Mouse (Mus musculus): Measurements from ENCODE around the gene Megf11.

DNA sequence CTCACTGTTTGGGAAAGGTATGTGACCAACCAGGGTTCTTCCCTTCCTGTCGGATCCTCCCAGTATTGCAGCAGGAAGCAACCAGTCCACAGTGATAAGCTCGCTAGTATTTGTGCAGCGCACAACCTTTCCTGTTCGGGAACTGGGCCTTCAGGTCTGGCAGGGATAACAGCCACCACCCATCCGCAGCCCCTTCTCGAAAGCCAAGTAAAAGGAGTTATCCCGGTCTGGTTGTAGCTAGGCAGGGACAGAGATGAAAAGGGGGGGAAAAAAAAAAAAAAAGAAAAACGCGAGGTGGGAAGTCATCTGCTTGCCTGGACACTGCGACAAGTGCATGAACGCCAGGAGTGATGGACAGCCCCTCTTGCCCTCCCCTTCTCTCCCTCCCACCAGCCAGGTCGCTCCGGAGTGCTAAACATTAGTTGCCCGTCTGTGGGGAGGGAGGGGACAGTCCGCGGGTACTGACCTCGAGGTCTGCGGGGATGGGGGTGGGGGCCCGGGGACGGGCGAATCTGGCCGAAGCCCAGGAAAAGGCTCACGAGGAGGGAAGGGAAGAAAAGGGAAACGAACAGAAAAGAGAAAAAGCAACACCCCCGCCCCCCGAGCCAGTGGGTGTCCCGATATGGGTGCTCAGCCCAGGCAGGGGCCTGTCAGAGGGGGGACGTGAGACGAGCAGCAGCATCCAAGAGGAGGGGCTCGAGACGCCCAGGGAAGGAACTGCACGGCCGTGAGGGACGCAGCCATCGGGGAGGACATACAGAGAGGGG is 351.4 kb downstream of the Megf11 start:
- TF ChIP-seq EP300 (IDR thresholded peaks at IDR 0.05; ENCODE audit: insufficient read depth, low read depth, low read length) (no peak), CTCF (IDR thresholded peaks at IDR 0.05; ENCODE audit: low read depth, low read length) (no peak)
